Mouse (Mus musculus) lung, postnatal 10 days (tissue): Measurements from ENCODE around the gene Itgb7.
A peak's percentile ranks its signal among the peaks of the same experiment; 100 is the strongest.
"Not testable (repeated sequence)": the region's sequence is repeated elsewhere in the genome, so short reads cannot be mapped to it uniquely, and the experiment has no call there.

Source experiments
- DNase-seq: peaks from one replicate; pipeline ENCODE4 v3.0.0; 2021

Itgb7 gene

GRCm38 (mm10) chr15:102248131-102248811, 16.5 kb upstream of the Itgb7 start:
- DNase-seq = no peak

DNA sequence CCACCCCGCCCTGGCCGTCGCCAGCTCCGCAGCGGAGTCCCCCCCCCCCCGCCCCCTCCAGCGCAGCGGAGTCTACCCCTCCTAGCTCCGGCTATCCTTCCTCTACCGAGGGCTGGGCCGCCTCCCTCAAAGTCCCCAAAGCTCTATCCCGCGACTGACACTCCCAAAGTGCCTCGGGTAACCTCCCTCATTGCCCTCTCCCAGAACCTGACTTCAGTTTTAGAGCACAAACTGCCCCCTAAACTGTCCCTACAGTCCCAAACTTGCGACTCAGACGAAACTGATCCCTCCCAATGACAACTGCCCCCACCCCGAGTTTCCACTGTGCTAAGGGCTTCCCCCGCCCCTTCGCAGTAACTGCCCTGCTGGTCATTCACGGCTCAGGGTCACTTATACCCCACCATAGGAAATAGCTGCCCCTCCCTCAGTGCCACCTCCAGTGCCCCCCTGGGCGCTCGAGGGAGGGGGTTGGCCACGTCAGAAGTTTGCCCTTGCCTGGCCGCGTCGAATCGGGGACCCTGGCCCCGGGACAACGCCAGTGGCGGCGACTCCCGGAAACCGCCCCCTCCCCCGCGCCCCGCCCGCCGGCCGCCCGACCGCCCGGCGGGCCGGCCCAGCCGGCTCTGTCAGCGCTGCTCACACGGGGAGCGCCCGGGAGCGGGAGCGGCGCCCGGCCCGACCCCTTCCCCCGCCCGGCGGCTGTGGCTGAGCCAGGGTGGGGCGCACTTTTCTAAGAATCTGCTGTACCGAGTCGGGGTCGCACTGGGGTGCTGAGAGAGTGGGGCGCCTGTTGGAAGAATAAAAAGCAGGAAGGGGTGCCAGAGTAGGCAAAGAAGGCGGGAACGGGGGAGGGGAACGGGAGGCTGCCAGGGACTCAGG, 15.7 kb upstream of the Itgb7 start:
- DNase-seq = peak; percentile 91

DNA sequence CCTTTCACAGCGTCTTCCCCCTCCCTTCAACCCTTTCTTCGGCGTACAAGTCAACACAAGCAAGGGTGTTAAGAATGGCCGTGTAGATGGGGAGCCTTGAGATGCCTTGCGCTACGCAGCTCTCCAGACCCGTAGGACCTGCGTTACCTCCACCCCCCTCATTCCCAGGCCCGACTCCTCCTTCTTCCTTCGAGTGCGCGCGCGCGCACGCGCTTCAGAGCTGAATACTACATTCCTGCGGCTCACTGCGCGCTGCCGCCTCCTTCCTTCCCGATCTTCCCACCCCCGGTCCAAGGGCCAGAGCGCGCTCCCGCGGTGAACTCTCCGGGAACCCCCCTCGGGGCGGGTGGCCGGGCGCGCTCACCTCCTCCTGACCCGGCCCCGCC, 15.1 kb upstream of the Itgb7 start:
- DNase-seq = peak; percentile 99

DNA sequence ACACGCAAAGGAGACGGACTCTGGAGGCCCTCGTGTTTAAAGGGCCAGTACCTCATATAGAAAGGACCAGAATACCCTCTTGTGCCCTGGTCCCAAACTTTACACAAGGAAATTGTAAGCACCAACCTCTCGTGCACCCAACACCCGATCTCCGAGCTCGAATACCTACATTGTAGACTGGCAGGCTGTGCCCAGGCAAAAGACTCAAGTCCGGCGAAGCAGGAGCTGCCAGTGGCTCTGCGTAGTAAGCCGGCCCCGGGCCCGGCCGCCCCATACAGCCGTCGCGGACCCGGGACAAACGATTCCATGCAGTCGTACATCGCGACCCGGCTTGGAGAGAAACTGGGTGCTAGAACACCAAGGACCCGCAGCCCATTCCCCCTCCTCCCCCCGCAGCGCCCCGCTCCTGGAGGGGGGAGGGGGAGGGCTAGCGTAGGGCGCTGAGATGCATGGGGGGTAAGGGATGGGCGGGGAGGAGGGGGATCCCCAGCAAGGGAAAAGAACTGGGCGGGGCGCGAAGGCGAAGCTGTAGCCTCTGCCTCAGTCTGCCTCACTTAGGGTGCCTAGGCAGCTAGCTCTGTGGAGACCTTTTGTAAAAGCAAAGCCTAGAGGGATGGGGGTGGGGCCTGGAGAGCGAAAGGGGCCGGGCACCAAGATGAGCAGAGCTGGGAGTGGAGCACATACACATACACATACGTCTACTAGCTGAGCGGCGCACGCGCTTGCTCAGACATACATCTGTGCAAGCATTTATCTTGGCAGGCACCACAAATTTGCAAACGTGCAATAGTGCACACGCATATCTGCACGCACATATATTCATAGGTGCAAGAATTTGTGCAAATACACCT, 14.4 kb upstream of the Itgb7 start:
- DNase-seq = peak; percentile 92

DNA sequence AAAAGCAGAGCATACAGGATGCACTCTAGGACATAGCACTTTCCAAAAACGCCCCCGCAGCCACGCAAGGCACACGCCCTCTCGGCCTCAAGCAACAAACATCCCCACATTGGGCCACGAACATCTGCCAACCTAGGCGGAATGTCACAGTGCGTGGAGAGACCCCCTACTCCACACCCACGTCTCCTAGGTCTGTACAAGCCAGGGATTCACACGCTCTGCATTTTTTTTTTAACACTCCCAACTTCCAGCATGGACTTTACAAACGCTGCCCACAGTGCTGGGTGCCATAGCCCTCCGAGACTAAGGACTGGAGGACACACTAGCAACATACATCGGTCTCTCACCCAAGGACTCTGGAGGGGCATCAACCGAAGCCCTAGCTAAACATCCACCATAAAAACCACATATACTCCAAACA, 13.7 kb upstream of the Itgb7 start:
- peak; percentile 52 for DNase-seq

GRCm38 (mm10) chr15:102244306-102245191, 12.8 kb upstream of the Itgb7 start:
- peak; percentile 61 for DNase-seq

GRCm38 (mm10) chr15:102243229-102244190, 11.8 kb upstream of the Itgb7 start:
- DNase-seq = peak; percentile 90

DNA sequence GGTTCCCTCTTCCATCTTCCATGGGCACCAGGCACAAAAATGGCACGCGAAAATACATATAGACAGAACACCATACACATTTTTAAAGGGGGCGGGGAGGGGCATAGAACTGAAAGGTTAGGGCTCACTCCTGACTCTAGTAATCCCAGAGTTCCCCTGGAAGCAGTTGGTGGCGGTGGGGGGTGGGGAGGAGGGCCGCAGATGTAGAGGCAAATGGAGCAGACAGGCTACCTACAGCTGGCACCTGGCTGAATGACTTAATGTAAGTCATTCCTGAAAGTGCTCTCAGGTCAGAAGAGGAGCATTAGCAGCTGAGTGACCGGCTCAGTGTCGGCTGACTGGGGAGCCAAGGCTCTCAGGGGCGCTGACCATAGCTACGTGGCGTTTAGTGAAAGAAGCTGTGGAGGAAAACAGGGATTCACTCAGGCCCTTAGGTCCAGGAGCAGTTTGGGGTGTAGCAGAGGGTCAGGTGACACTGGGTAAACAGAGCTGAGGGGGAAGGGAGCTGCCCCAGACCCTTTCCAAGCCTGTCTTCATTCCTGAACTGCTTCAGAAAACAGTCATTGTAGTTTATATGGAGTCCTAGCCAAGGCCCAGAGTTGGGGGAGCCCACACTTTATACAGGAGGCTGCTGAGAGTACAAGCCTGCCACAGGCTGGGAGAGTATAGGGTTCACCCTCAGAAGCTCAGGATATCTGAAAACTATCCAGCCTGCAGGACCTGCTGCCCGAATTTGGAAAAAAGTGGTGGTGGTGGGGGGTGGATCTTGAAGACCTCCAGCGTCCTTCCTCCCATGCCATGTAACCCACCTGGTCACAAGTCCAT, 10.9 kb upstream of the Itgb7 start:
- no peak for DNase-seq

DNA sequence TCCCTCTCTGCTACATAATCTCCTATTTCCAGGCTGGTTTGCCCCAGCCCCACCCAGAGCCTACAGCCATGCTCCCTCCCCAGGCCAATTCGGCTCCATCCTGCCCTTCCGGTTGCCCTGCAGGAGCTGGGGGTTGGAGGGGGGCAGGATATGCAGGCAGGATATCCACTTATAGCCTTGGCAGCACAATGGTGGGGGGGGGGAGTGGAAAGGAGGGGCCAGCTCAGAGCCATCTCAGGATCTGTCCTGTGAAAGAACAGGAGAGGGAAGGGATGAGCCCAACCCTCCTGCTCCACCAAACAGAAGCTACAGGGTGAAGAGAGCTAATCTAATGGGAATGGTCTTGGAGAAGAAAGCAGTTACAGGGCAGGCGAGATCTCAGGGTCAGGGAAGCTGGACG, 8.9 kb upstream of the Itgb7 start:
- peak; percentile 84 for DNase-seq

DNA sequence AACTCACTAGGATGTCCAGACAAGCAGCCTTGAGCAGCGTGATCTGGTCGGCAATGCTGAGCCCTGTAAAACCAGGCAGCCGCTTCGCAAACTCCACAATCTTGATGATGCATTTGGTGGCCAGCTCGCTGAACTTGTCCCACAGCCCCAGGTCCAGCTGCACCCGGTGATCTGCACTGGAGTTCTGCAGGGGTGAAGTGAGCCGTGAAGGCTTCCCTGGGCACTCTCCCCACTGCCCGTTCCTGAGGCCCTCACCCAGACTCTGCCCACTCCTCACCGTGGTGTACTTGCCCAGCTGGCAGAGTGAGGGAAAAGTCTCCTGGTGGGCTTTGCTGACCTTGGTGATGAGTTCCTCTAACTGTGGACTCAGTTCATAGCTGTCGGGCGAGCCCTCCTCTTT, 8.1 kb upstream of the Itgb7 start:
- DNase-seq = no peak

- DNase-seq = peak; percentile 89
Measured at GRCm38 (mm10) chr15:102239260-102239590, 7.5 kb upstream of the Itgb7 start.

DNA sequence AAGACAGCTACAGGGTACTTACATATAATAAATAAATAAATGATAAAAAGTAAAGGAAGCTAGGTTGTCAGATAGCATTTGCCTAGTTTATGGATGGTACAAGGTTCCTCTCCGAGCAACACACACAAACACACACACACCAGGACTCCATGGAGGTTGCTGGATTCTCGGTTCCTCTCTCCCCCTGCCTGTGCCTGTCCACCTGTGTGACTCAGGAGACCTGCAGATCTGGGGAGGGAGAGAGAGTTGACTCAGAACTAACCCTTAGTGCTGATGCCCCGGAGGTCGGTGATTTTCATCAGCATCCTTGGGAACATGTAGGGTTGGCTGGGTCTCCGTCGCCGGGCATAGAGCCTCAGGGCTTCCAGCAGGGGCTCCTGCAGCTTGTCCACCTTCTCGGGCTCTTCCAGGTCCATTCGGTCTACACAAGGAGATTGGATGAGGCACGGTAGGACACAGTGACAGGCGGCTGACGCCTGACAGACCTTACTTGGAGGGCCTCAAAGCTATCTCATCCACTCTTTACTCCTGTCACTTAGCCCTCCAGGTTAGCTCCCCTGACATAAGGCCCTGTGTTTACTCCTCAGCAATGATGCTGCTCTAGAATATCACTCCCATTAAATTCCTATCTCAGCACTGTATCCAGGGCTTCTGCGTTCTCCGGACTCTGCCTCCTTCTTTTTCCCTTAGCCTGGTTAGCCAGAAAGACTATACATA, 7.0 kb upstream of the Itgb7 start:
- DNase-seq = no peak

DNA sequence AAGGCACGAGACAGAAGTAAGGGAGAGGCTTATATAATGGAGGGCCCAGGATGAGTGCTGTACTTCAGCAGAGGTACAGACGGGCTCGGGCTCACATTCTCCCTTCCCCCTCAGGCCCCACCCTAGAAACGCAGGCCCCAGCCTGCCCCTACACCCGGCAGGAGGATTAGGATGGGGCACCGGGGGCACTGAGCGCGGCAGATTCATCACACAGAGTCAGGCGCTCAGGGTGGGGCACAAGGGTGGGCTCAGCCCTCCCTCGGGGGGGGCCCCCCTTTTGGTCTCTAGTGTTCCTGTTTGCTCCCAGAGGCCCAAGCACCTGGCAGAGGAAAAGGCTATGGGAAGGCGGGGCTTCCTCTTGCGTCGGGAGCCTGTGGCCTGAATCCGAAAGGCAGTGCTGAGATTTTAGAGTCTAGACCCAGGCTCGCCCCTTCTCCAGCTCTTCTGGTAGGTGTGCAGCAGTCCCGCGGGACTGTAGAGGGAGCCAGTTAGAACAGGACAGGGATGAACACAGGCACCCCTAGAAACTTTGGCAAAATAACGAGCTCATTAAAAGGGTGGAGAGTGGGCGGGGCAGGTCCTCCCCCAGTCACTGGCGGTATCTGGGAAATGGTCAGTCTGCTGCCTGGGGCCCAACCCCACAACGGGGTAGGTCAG, 3.8 kb upstream of the Itgb7 start:
- peak; percentile 60 for DNase-seq

GRCm38 (mm10) chr15:102233896-102234295, 2.2 kb upstream of the Itgb7 start:
- DNase-seq = no peak

- DNase-seq = no peak
Measured at GRCm38 (mm10) chr15:102232764-102233163, 1.0 kb upstream of the Itgb7 start.

DNA sequence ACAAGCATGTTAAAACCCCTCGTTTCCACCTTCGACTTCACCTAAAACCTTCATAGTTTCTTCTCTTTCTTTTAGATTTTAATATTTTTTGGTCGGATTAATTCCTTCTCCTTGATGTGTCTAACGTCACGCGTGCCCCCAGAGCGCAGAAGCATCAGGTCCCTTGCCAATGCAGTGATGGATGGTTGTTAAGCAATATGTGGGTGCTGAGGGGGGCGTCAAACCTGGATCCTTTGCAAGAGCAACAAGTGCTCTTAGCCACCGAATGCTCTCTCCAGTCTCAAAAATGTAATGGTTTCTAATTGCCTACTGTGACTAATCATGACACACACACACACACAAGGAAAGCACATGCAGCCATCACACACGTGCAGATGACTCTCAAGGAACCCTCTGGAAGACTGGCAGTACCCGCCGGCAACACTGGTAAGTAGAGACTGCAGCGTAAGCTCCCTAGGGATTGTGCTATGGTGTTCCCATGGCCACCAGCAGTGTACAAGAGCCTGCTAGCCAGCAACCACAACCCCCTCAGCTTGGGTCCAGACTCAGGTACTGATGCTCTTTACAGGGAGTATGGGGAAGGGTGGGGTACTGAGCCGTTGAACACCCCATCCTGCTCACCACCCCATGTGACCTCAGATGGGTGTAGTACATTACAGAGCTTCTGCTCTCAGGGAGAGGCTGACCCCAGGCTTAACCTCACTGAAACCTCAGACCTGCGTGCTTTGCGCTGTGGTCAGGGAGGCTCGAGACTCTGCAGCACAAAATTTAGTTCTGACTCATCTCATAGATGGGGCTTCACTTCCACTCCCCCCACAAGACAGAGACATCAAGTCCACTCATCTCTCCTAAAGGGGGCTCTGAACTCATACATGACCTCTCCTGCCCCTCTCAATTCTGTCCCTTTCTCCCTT, 1.1 kb downstream of the Itgb7 start:
- no peak for DNase-seq

DNA sequence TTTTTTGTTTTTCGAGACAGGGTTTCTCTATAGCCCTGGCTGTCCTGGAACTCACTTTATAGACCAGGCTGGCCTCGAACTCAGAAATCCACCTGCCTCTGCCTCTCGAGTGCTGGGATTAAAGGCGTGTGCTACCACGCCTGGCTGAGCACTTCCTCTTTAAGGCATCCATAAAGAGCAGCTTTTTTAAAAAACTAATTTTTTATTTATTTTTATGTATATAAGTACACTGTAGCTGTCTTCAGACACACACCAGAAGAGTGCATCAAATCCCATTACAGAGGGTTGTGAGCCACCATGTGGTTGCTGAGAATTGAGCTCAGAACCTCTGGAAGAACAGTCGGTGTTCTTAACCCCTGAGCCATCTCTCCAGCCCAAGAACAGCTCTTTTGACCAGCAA, 6.1 kb downstream of the Itgb7 start:
- not testable (repeated sequence) for DNase-seq
